Mouse (Mus musculus): Measurements from ENCODE around the gene Ccdc61. TPM values are rescaled to one million over a fixed set of nuclear protein-coding genes. Genes with fewer than 3 reads are reported as not detected.

The Ccdc61 gene
- polyA plus RNA-seq, 1 experiment from 2014 or later: 14.3 TPM

- H3K4me2 ChIP-seq (ENCODE audit: low read length): no peak overlapping the region
- H3K9me3 ChIP-seq (ENCODE audit: control insufficient read depth, low read length): no peaks in the 10 kb centered on the region
- H3K27ac ChIP-seq (replicated peaks in 1 of 2; ENCODE audit: control insufficient read depth in 1 of 2, insufficient read depth in 1 of 2, low read depth in 2 of 2, low read length in 2 of 2): no peak overlapping the region
- H3K4me1 ChIP-seq (ENCODE audit: control insufficient read depth in 2 of 2, insufficient read depth in 2 of 2, low read length in 2 of 2): peaks cover 0 to 5% of the 10 kb centered on the region in 2 experiments; a peak in 1 of 4 replicates
- WGBS: 23% methylated on average over 12 of the region's 12 CpGs
- no peak for ATAC-seq (ENCODE audit: insufficient number of reproducible peaks, insufficient read depth, low FRiP score, low read depth)
- H3K4me3 ChIP-seq (ENCODE audit: control insufficient read depth in 1 of 2, insufficient read depth in 1 of 2, low read depth in 1 of 2, low read length in 2 of 2): no peak overlapping the region
- H3K9ac ChIP-seq (ENCODE audit: low read length): no peak overlapping the region
- H3K36me3 ChIP-seq (ENCODE audit: control insufficient read depth, insufficient read depth, low read length): no peaks in the 10 kb centered on the region
- peaks cover 4% of the 10 kb centered on the region for H3K27me3 ChIP-seq (ENCODE audit: control insufficient read depth, insufficient read depth, low read length)
These were observed 39.7 kb upstream of the Ccdc61 start for GRCm38 (mm10) chr7:18949781-18950522.

GRCm38 (mm10) chr7:18948151-18948550, 37.9 kb upstream of the Ccdc61 start:
- Histone ChIP-seq H3K36me3 (ENCODE audit: control insufficient read depth, insufficient read depth, low read length) (no peaks in the 10 kb centered on the region), H3K4me2 (ENCODE audit: low read length) (no peak overlapping the region), H3K27ac (replicated peaks in 1 of 2; ENCODE audit: control insufficient read depth in 1 of 2, insufficient read depth in 1 of 2, low read depth in 2 of 2, low read length in 2 of 2) (0 out of 4 replicates have a peak overlapping the region, but pooled peaks of 1 of the 2 experiments have one; percentile 14), H3K4me1 (ENCODE audit: control insufficient read depth in 2 of 2, insufficient read depth in 2 of 2, low read length in 2 of 2) (peaks cover 0 to 5% of the 10 kb centered on the region in 2 experiments; a peak in 1 of 4 replicates), H3K9me3 (ENCODE audit: control insufficient read depth, low read length) (no peaks in the 10 kb centered on the region), H3K27me3 (ENCODE audit: control insufficient read depth, insufficient read depth, low read length) (peaks cover 4% of the 10 kb centered on the region), H3K4me3 (ENCODE audit: control insufficient read depth in 1 of 2, insufficient read depth in 1 of 2, low read depth in 1 of 2, low read length in 2 of 2) (no peak overlapping the region), H3K9ac (ENCODE audit: low read length) (no peak overlapping the region)
- WGBS: 42% methylated on average over 6 of the region's 6 CpGs
- ATAC-seq (ENCODE audit: insufficient number of reproducible peaks, insufficient read depth, low FRiP score, low read depth): peak; percentile 70; the same call in 1 of the 2 replicates

GRCm38 (mm10) chr7:18942815-18943214, 32.6 kb upstream of the Ccdc61 start:
- Histone ChIP-seq H3K4me1 (ENCODE audit: control insufficient read depth in 2 of 2, insufficient read depth in 2 of 2, low read length in 2 of 2) (no peaks in the 10 kb centered on the region), H3K36me3 (ENCODE audit: control insufficient read depth, insufficient read depth, low read length) (no peaks in the 10 kb centered on the region), H3K4me2 (ENCODE audit: low read length) (no peak overlapping the region), H3K9ac (ENCODE audit: low read length) (no peak overlapping the region), H3K9me3 (ENCODE audit: control insufficient read depth, low read length) (no peaks in the 10 kb centered on the region), H3K27ac (replicated peaks in 1 of 2; ENCODE audit: control insufficient read depth in 1 of 2, insufficient read depth in 1 of 2, low read depth in 2 of 2, low read length in 2 of 2) (no peak overlapping the region), H3K27me3 (ENCODE audit: control insufficient read depth, insufficient read depth, low read length) (no peaks in the 10 kb centered on the region), H3K4me3 (ENCODE audit: control insufficient read depth in 1 of 2, insufficient read depth in 1 of 2, low read depth in 1 of 2, low read length in 2 of 2) (no peak overlapping the region)
- no peak for ATAC-seq (ENCODE audit: insufficient number of reproducible peaks, insufficient read depth, low FRiP score, low read depth)
- WGBS: 55% methylated on average over 9 of the region's 9 CpGs

GRCm38 (mm10) chr7:18942376-18942775, 32.2 kb upstream of the Ccdc61 start:
- 70% methylated on average over 1 of the region's 1 CpGs for WGBS
- no peak for ATAC-seq (ENCODE audit: insufficient number of reproducible peaks, insufficient read depth, low FRiP score, low read depth)
- H3K27ac ChIP-seq (replicated peaks in 1 of 2; ENCODE audit: control insufficient read depth in 1 of 2, insufficient read depth in 1 of 2, low read depth in 2 of 2, low read length in 2 of 2): no peak overlapping the region

GRCm38 (mm10) chr7:18927759-18928158, 17.5 kb upstream of the Ccdc61 start:
- 34% methylated on average over 3 of the region's 3 CpGs for WGBS
- H3K4me3 ChIP-seq (ENCODE audit: control insufficient read depth in 1 of 2, insufficient read depth in 1 of 2, low read depth in 1 of 2, low read length in 2 of 2): peak overlapping the region in 1 of 2 experiments; percentile 58; a peak in 1 of 4 replicates
- H3K4me2 ChIP-seq (ENCODE audit: low read length): peak overlapping the region; percentile 90
- no peaks in the 10 kb centered on the region for H3K36me3 ChIP-seq (ENCODE audit: control insufficient read depth, insufficient read depth, low read length)
- peaks cover 51% of the 10 kb centered on the region for H3K27me3 ChIP-seq (ENCODE audit: control insufficient read depth, insufficient read depth, low read length)
- peaks cover 0 to 12% of the 10 kb centered on the region in 2 experiments; a peak in 1 of 4 replicates for H3K4me1 ChIP-seq (ENCODE audit: control insufficient read depth in 2 of 2, insufficient read depth in 2 of 2, low read length in 2 of 2)
- ATAC-seq (ENCODE audit: insufficient number of reproducible peaks, insufficient read depth, low FRiP score, low read depth): no peak
- H3K9me3 ChIP-seq (ENCODE audit: control insufficient read depth, low read length): no peaks in the 10 kb centered on the region
- H3K9ac ChIP-seq (ENCODE audit: low read length): no peak overlapping the region
- H3K27ac ChIP-seq (replicated peaks in 1 of 2; ENCODE audit: control insufficient read depth in 1 of 2, insufficient read depth in 1 of 2, low read depth in 2 of 2, low read length in 2 of 2): peak overlapping the region in 1 of 2 experiments; percentile 41; a peak in 1 of 4 replicates

More at GRCm38 (mm10) chr7:18942376-18942775, 32.2 kb upstream of the Ccdc61 start:
- H3K9me3 ChIP-seq (ENCODE audit: control insufficient read depth, low read length): no peaks in the 10 kb centered on the region
- no peak overlapping the region for H3K9ac ChIP-seq (ENCODE audit: low read length)
- no peak overlapping the region for H3K4me3 ChIP-seq (ENCODE audit: control insufficient read depth in 1 of 2, insufficient read depth in 1 of 2, low read depth in 1 of 2, low read length in 2 of 2)
- H3K36me3 ChIP-seq (ENCODE audit: control insufficient read depth, insufficient read depth, low read length): no peaks in the 10 kb centered on the region
- no peak overlapping the region for H3K4me2 ChIP-seq (ENCODE audit: low read length)
- no peaks in the 10 kb centered on the region for H3K27me3 ChIP-seq (ENCODE audit: control insufficient read depth, insufficient read depth, low read length)
- no peaks in the 10 kb centered on the region for H3K4me1 ChIP-seq (ENCODE audit: control insufficient read depth in 2 of 2, insufficient read depth in 2 of 2, low read length in 2 of 2)

- Histone ChIP-seq H3K27me3 (ENCODE audit: control insufficient read depth, insufficient read depth, low read length) (peaks cover 59% of the 10 kb centered on the region), H3K27ac (replicated peaks in 1 of 2; ENCODE audit: control insufficient read depth in 1 of 2, insufficient read depth in 1 of 2, low read depth in 2 of 2, low read length in 2 of 2) (peak overlapping the region in 1 of 2 experiments; percentile 41; a peak in 1 of 4 replicates)
- 45% methylated on average over 6 of the region's 6 CpGs for WGBS
These were observed 16.7 kb upstream of the Ccdc61 start for GRCm38 (mm10) chr7:18926911-18927310.

GRCm38 (mm10) chr7:18926041-18926790, 16.0 kb upstream of the Ccdc61 start:
- Histone ChIP-seq H3K9ac (ENCODE audit: low read length) (peak overlapping the region; percentile 78), H3K27me3 (ENCODE audit: control insufficient read depth, insufficient read depth, low read length) (peaks cover 60% of the 10 kb centered on the region), H3K4me1 (ENCODE audit: control insufficient read depth in 2 of 2, insufficient read depth in 2 of 2, low read length in 2 of 2) (peaks cover 0 to 12% of the 10 kb centered on the region in 2 experiments; a peak in 1 of 4 replicates), H3K4me3 (ENCODE audit: control insufficient read depth in 1 of 2, insufficient read depth in 1 of 2, low read depth in 1 of 2, low read length in 2 of 2) (peak overlapping the region; percentile 44 to 58), H3K27ac (replicated peaks in 1 of 2; ENCODE audit: control insufficient read depth in 1 of 2, insufficient read depth in 1 of 2, low read depth in 2 of 2, low read length in 2 of 2) (peak overlapping the region in 1 of 2 experiments; percentile 61; a peak in 2 of 4 replicates), H3K4me2 (ENCODE audit: low read length) (peak overlapping the region; percentile 90), H3K36me3 (ENCODE audit: control insufficient read depth, insufficient read depth, low read length) (no peaks in the 10 kb centered on the region), H3K9me3 (ENCODE audit: control insufficient read depth, low read length) (no peaks in the 10 kb centered on the region)
- 3% methylated on average over 30 of the region's 42 CpGs for WGBS
- ATAC-seq (ENCODE audit: insufficient number of reproducible peaks, insufficient read depth, low FRiP score, low read depth): peak; percentile 30; the same call in 1 of the 2 replicates

More at GRCm38 (mm10) chr7:18926911-18927310, 16.7 kb upstream of the Ccdc61 start:
- H3K9me3 ChIP-seq (ENCODE audit: control insufficient read depth, low read length): no peaks in the 10 kb centered on the region
- H3K9ac ChIP-seq (ENCODE audit: low read length): peak overlapping the region; percentile 78
- H3K4me3 ChIP-seq (ENCODE audit: control insufficient read depth in 1 of 2, insufficient read depth in 1 of 2, low read depth in 1 of 2, low read length in 2 of 2): peak overlapping the region; percentile 44 to 58; a peak in 3 of 4 replicates
- peaks cover 0 to 12% of the 10 kb centered on the region in 2 experiments; a peak in 1 of 4 replicates for H3K4me1 ChIP-seq (ENCODE audit: control insufficient read depth in 2 of 2, insufficient read depth in 2 of 2, low read length in 2 of 2)
- peak overlapping the region; percentile 90 for H3K4me2 ChIP-seq (ENCODE audit: low read length)
- ATAC-seq (ENCODE audit: insufficient number of reproducible peaks, insufficient read depth, low FRiP score, low read depth): no peak
- H3K36me3 ChIP-seq (ENCODE audit: control insufficient read depth, insufficient read depth, low read length): no peaks in the 10 kb centered on the region

Data from heart, embryonic 14.5 days (tissue).